Mouse (Mus musculus) urinary bladder, postnatal 4 days (tissue): ENCODE measurements around the gene Sec14l1.

Source experiments
- DNase-seq, 2 experiments: peaks; one replicate each; pipeline ENCODE4 v3.0.0; 2021 to 2022; ENCODE audit warnings: low spot score in 2 of 2

The Sec14l1 gene

DNA sequence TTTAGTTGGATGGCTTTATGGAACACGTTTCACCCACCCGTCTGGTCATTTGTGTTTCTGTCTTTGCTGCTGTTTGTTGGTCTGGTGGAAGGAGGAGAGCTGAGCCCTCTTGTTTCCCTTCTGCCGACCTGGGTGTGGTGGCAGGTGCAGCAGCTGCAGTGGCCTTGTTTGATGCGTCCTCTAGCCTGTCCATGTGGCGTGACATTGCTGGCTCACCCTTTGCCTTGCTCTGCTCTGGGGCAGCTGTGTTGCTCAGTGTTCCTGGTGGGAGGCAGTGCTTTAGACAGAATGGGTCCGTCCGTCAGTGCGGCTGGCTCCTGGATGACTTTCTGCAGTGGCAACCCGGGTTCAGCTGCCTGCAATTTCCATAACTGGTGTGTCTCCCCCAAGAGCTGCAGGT is 38.6 kb downstream of the Sec14l1 start:
- DNase-seq = no peak

DNA sequence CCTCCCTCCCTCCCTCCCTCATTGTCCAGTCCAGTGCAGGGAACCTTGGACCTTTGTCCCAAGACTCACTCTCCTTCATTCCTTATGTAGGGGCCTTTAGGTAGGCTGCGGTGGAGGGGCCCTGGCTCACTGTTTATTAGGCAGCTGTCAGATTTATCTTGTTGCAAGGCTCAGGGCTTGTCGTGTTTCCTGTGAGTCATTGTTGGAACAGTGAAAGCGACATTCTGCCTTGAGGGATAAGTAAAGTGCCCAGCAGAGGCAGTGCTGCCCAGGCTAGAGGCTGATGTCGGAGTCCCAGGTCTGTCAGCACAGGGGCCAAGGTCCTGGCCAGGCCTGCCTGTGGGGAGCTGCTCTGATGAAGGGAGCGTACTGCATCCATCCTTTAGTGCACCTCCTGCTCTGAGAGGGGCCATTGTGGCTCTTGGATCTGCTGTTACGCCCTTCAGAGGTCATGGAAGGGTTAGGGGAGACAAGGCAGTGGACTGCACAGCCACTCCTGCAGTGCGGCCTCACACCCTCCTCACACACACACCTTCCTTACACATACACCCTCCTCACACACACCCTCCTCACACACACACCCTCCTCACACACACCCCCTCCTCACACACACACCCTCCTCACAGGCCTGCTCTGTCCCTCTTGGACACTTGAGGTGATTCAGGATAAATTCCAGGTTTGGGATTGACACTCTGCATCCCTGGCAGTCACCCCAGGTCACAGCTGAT is 39.3 kb downstream of the Sec14l1 start:
- DNase-seq = no peak

- no peak for DNase-seq
These were observed 41.8 kb downstream of the Sec14l1 start for GRCm38 (mm10) chr11:117156725-117157124.

GRCm38 (mm10) chr11:117158343-117158742 is 43.4 kb downstream of the Sec14l1 start:
- DNase-seq = no peak

DNA sequence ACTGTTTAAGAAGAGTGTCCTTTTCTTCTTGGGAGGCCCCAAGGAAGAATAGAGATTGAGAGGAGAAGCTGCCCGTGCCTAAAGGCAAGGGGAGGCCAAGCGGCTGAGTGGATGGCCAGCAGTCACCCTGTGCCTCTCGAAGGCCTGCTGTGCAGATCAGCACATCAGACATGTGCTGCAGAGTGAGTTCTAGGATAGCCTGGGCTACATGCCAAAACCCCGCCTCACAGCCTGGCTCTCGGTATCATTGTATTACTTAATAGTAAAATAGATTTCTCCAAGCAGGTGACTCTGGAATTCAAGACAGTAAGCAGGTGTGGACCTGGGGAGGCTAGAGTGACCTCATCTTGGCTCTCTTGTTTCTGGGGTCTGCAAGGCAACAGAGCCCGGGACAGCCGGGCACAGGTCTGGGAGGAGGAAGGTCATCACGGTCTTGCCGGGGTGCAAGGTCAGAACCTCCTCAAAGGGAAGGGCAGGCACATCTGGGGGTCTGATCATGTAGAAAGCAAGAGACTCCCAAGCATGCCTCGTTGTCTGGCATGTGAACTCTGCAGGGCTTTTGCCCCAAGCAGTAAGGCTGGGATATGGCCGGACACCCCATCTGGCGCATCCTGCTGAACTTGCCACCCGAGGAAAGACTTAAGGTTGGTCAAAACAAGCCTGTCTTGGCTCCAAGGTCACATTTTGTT is 44.4 kb downstream of the Sec14l1 start:
- no peak for DNase-seq

DNA sequence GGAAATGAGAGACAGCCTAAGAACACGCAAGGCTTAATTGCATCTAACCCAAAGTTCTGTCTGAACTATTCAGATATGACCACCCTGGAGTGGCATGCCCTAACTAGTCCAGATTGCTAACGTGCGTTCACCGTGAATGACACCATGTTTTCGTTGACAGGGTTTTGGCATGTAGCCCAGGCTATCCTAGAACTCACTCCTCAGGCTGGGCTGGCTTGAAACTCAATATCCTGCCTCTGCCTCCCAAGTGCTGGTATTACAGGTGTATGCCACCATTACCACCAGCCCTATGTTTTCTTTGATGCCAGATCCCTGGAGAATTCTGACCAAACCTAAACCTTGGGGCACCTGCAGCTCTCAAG is 45.0 kb downstream of the Sec14l1 start:
- no peak for DNase-seq

DNA sequence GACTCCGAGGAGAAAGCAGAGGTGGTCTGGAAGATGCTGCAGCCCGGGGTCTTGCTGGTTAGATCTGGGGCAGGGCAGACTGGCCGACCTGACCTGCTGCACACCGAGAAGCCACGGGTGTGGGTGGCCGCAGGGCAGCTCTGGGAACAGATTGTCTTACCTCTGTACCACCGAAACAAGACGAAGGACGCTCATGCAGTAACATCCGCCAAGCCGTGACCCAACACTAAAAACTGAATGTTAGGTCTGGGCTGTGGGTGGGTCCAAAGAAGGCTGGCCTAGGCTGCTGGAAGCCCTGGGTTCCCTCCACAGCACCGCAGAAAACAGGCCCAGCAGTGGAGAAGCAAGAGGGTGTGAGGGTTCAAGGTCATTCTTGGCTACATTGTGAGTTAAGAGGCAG is 45.8 kb downstream of the Sec14l1 start:
- DNase-seq = no peak

DNA sequence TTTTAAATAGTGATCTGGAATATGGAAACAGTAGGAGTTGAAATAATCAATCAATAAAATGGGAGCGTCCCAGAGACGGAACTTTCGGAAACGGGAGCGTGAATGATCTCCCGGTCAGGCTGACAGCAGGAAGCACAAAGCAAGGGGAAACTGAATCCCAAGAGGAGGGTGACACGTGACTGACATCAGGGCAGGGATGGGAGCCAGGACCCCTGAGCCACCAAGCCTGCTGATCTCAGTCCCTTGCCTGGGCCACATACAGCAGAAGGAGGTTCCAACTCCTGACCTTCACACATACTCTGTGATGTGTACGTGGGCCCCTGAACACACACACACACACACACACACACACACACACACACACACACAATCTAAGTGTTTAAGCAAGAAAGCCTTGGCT is 46.6 kb downstream of the Sec14l1 start:
- no peak for DNase-seq

GRCm38 (mm10) chr11:117163098-117163497 is 48.1 kb downstream of the Sec14l1 start:
- no peak for DNase-seq

DNA sequence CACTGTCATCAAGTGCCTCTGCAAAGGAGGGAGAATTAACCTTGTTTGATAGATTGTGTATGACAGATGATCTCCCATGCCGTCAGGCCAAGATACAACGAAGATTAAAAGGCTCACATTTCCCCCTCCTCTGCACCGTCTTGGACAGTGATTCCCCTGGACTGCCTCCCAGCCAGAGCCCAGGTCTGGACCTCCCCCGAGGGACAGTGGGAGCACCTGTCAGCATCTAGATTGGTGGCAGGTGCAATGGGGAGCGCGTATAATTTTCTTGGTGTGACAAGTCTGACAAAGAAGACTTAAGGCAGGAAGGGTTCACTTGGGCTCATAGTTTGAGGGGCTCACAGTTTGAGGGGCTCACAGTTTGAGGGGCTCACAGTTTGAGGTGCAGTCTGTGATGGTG is 48.8 kb downstream of the Sec14l1 start:
- no peak for DNase-seq

- no peak for DNase-seq
These were observed 53.5 kb downstream of the Sec14l1 start for GRCm38 (mm10) chr11:117168278-117169087.

DNA sequence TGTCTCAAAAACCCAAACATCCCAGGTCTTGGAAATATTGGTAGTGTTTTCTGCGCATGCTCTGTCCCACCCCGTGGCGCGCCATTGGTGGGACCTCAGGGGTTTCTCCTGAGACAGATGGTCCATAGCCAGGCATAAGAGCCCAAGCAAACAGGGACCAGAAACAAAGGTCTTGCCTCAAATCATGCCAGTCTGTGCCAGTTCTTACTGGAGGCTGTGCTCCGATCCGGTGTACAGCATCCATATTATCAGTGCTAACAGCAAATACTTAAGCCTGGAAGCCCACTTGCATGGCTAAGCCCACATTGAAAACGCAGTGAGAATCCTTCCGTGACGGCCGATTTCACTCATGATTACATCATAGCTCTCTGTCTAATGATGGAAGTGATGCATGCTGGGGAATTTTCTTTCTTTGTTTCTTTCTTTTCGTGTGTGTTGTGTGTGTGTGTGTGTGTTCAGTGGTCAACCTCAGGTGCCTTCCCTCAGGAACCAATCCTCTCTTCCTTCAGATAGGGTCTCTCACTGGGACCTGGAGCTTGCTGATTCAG is 54.2 kb downstream of the Sec14l1 start:
- DNase-seq = no peak

GRCm38 (mm10) chr11:117169801-117170565 is 55.0 kb downstream of the Sec14l1 start:
- DNase-seq = no peak

- no peak for DNase-seq
These were observed 59.3 kb downstream of the Sec14l1 start for GRCm38 (mm10) chr11:117174098-117174892.

- DNase-seq = peak in 1 of 2 experiments; percentile 56
These were observed 60.0 kb downstream of the Sec14l1 start for GRCm38 (mm10) chr11:117174924-117175323.

DNA sequence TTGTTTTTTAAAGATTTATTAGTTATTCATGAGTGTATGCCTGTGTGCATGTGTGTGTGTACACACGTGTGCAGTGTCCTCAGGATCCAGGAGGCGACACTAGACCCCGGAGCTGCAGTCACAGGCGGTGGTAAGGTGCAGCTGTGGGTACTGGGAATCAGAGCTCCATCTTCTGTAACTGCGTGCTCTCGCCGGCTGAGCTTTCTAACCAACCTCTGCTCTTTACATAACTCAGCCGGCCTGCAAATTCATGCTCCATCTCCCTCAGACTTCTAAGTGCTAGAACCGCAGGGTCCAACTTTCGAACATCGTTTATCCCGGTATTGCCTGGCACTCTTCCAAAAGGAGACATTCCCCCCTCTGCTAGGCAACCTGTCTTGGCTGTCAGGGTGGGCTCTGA is 60.5 kb downstream of the Sec14l1 start:
- no peak for DNase-seq

- DNase-seq = peak in 1 of 2 experiments; percentile 73
These were observed 61.3 kb downstream of the Sec14l1 start for GRCm38 (mm10) chr11:117176304-117176703.

DNA sequence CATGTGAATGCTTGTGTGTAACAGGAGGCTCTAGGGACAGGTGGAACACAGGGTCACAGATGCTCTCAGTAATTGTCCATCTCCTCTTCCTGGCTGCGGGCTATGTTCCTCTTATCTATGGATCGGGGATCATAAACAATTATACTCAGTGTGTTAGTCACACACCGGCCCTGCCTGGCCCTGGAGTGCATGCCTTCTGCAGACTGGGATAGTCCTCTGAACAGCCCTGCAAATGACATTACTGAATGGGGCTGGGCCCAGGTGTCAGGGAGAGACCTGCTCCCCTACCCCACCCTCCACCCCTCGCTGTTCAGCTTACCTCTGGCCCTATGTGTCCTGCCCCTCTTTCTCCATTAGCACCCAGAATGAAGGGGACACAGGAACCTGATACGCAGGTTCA is 61.9 kb downstream of the Sec14l1 start:
- DNase-seq = no peak

GRCm38 (mm10) chr11:117177303-117177979 is 62.5 kb downstream of the Sec14l1 start:
- DNase-seq = peak; percentile 85 to 94

- no peak for DNase-seq
These were observed 64.9 kb downstream of the Sec14l1 start for GRCm38 (mm10) chr11:117179902-117180301.
